Mouse (Mus musculus) embryonic facial prominence, embryonic 11.5 days (tissue): ENCODE results near the gene Tmem129. TPM values are rescaled to one million over a fixed set of nuclear protein-coding genes. Genes with fewer than 3 reads are reported as not detected.

Source experiments
- ATAC-seq: fragments of 200-750 bp; cut with Nextera tagmentation; replicated peaks from 2 replicates; pipeline ENCODE4 v1.8.0; 2017; ENCODE audit warnings: low read depth; ENCODE audit not compliant: insufficient number of reproducible peaks, low FRiP score, low TSS enrichment
- DNase-seq: peaks from one replicate; pipeline ENCODE4 v3.0.0-alpha.2; 2015; ENCODE audit warnings: low spot score
- H3K27ac ChIP-seq: fragments of 300-500 bp; sonication (generic); replicated peaks from 2 replicates; pipeline ENCODE4 v1.5.1; 2014; ENCODE audit warnings: mild to moderate bottlenecking, low read depth, low read length, control low read depth
- H3K27me3 ChIP-seq: fragments of 300-500 bp; sonication (generic); 2 replicates; pipeline ENCODE4 v1.6.1; 2014; ENCODE audit warnings: mild to moderate bottlenecking, low read length, moderate library complexity, mixed read lengths; ENCODE audit not compliant: control insufficient read depth, insufficient read depth
- H3K36me3 ChIP-seq: fragments of 300-500 bp; sonication (generic); replicated peaks from 2 replicates; pipeline ENCODE4 v1.6.1; 2014; ENCODE audit warnings: low read depth, mild to moderate bottlenecking, low read length, moderate library complexity, mixed read lengths; ENCODE audit not compliant: control insufficient read depth, insufficient read depth
- H3K4me1 ChIP-seq: fragments of 300-500 bp; sonication (generic); 2 replicates; pipeline ENCODE4 v1.6.1; 2014; ENCODE audit warnings: low read length, mixed read lengths; ENCODE audit not compliant: control insufficient read depth, insufficient read depth
- H3K4me2 ChIP-seq: fragments of 300-500 bp; sonication (generic); 2 replicates; pipeline ENCODE4 v1.6.1; 2014; ENCODE audit warnings: low read depth, mild to moderate bottlenecking, control low read depth, low read length, moderate library complexity
- H3K4me3 ChIP-seq: fragments of 300-500 bp; sonication (generic); 2 replicates; pipeline ENCODE4 v1.5.1; 2014; ENCODE audit warnings: low read depth, low read length, control low read depth
- H3K9ac ChIP-seq: fragments of 300-500 bp; sonication (generic); replicated peaks from 2 replicates; pipeline ENCODE4 v1.6.1; 2014; ENCODE audit warnings: mild to moderate bottlenecking, control low read depth, low read length
- H3K9me3 ChIP-seq: fragments of 300-500 bp; sonication (generic); replicated peaks from 2 replicates; pipeline ENCODE4 v1.6.1; 2016; ENCODE audit warnings: mild to moderate bottlenecking, low read length, inconsistent platforms, mixed read lengths; ENCODE audit not compliant: control insufficient read depth
- WGBS: fragments of 180-500 bp; shearing (Covaris S2); extraction: QIAGEN DNeasy Blood & Tissue Kit; methylation state at CpG from one replicate; pipeline ENCODE4 v1.1.7; 2014; 5-methylcytosine and 5-hydroxymethylcytosine counted together
- polyA plus RNA-seq: library from polyadenylated mRNA; unstranded; fragments of >200 nt; fragmentation: Nextera tagmentation; extraction: Ambion mirVana; gene quantifications from 2 replicates; pipeline ENCODE4 v1.2.1, GENCODE M21; 2014

Gene Tmem129
- polyA plus RNA-seq, 1 experiment from 2014 or later: 38.6 TPM

GRCm38 (mm10) chr5:33668223-33668622, 10.0 kb upstream of the Tmem129 start:
- no peaks in the 10 kb centered on the region for H3K4me1 ChIP-seq
- H3K4me3 ChIP-seq: no peak overlapping the region
- no peaks in the 10 kb centered on the region for H3K27me3 ChIP-seq
- no peaks in the 10 kb centered on the region for H3K9me3 ChIP-seq
- DNase-seq (peak; percentile 51), ATAC-seq (no peak)
- peaks cover 12% of the 10 kb centered on the region for H3K36me3 ChIP-seq
- no peak overlapping the region for H3K9ac ChIP-seq
- H3K27ac ChIP-seq: no peak overlapping the region
- H3K4me2 ChIP-seq: no peak overlapping the region

GRCm38 (mm10) chr5:33658664-33659050, 441 bp upstream of the Tmem129 start:
- peak; percentile 10; the same call in 1 of the 2 replicates for ATAC-seq
- H3K9me3 ChIP-seq: no peaks in the 10 kb centered on the region
- H3K36me3 ChIP-seq: peaks cover 7% of the 10 kb centered on the region
- H3K4me1 ChIP-seq: 0 out of 2 replicates have a peak, but pooled peaks cover 2% of the 10 kb centered on the region
- no peaks in the 10 kb centered on the region for H3K27me3 ChIP-seq
- H3K4me3 ChIP-seq: peak overlapping the region; percentile 82
- WGBS: 0% methylated on average over 26 of the region's 26 CpGs
- H3K4me2 ChIP-seq: peak overlapping the region; percentile 74
- peak overlapping the region; percentile 63 for H3K27ac ChIP-seq
- no peak for DNase-seq
- peak overlapping the region; percentile 83 for H3K9ac ChIP-seq

DNA sequence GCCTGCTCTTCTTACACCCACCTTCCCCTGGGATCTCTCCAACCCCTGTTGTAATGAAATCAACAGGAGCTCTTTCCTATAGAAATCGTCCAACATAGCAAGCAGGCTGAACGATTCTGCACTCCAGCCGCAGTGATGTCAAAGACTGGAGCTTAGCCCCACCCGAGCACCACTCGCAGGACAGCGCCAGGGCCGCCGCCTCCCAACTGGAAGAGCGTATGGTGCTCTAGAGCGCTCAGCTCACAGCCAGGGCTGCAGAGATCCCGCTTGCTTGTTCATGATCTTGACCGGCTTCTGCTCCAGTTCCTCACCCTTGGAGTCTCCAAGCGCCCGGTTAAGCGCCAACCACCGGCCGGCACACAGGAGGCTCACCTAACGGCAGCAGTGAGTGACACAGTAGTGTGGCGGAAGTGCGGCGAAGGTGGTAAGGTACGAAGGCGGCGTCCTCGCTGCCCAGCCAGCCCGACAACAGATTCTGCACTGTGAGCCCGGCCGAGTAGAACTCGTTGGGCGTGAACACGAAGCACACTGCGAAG, 897 bp downstream of the Tmem129 start:
- WGBS: under 1% methylated on average over 32 of the region's 32 CpGs
- Histone ChIP-seq H3K36me3 (peaks cover 7% of the 10 kb centered on the region), H3K9ac (peak overlapping the region; percentile 70), H3K4me1 (0 out of 2 replicates have a peak, but pooled peaks cover 2% of the 10 kb centered on the region), H3K4me2 (peak overlapping the region; percentile 83), H3K9me3 (no peaks in the 10 kb centered on the region), H3K4me3 (peak overlapping the region; percentile 82), H3K27ac (0 out of 2 replicates have a peak overlapping the region, but pooled peaks have one; percentile 5), H3K27me3 (no peaks in the 10 kb centered on the region)
- ATAC-seq (peak; percentile 20), DNase-seq (no peak)

DNA sequence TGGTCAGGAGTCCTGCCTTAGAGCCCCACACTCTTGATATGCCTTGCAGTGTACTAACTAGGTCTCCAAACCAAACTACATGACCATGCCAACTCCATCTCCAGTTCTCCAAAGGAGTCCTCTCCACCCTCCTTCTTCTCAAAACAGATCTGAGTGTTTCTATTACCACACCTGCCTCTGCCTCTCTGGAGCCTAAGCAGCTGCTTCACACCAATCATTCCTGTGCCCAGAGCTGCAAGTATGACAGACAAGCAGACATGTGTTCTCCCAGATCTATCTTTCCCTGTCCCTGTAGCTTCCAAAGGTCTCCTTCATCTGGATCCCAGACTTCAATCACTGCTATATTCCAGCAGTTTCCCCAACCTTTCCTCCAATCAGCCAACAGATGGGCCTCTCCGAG, 1.5 kb downstream of the Tmem129 start:
- DNase-seq (no peak), ATAC-seq (no peak)
- H3K4me3 ChIP-seq: peak overlapping the region; percentile 82
- 26% methylated on average over 1 of the region's 1 CpGs for WGBS
- H3K9ac ChIP-seq: peak overlapping the region; percentile 70
- H3K27ac ChIP-seq: no peak overlapping the region
- H3K36me3 ChIP-seq: peaks cover 7% of the 10 kb centered on the region
- H3K27me3 ChIP-seq: no peaks in the 10 kb centered on the region
- 0 out of 2 replicates have a peak, but pooled peaks cover 2% of the 10 kb centered on the region for H3K4me1 ChIP-seq
- H3K4me2 ChIP-seq: peak overlapping the region; percentile 83
- H3K9me3 ChIP-seq: no peaks in the 10 kb centered on the region

- Histone ChIP-seq H3K4me1 (peaks cover 5% of the 10 kb centered on the region; the same call in 1 of the 2 replicates), H3K4me2 (no peak overlapping the region), H3K27ac (no peak overlapping the region), H3K27me3 (no peaks in the 10 kb centered on the region), H3K36me3 (no peaks in the 10 kb centered on the region), H3K9ac (no peak overlapping the region), H3K4me3 (no peak overlapping the region), H3K9me3 (no peaks in the 10 kb centered on the region)
- no peak for DNase-seq
- 94% methylated on average over 10 of the region's 10 CpGs for WGBS
- ATAC-seq: no peak
Observed at GRCm38 (mm10) chr5:33655251-33655840, 2.9 kb downstream of the Tmem129 start.

- WGBS: 95% methylated on average over 13 of the region's 13 CpGs
- no peak overlapping the region for H3K27ac ChIP-seq
- ATAC-seq: no peak
Observed at GRCm38 (mm10) chr5:33654424-33654823, 3.8 kb downstream of the Tmem129 start.

DNA sequence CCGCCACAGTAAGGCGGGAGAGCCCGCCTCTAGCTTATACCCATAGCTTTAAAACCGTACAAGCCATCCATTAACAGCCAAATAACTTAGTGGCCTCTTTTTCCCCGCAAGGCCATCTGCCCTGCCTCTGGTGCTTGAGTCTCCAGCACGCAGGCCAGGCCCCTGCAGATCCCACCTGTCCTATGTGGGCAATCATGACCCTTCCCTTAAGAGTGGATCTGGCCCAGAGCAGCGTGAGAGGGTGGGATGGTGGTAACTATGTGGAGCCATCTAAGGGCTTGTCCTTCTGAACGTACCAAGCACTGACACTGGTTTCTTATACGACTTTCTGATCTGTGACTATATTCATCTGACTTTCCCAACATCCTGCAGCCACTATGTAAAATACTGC, 5.4 kb downstream of the Tmem129 start:
- Histone ChIP-seq H3K27ac (no peak overlapping the region), H3K9ac (peak overlapping the region; percentile 46), H3K36me3 (peaks cover 2% of the 10 kb centered on the region), H3K4me1 (peaks cover 4% of the 10 kb centered on the region; the same call in 1 of the 2 replicates), H3K4me2 (peak overlapping the region; percentile 50), H3K27me3 (no peaks in the 10 kb centered on the region), H3K4me3 (peak overlapping the region; percentile 80), H3K9me3 (no peaks in the 10 kb centered on the region)
- ATAC-seq (peak; percentile 26), DNase-seq (no peak)
- 4% methylated on average over 9 of the region's 9 CpGs for WGBS

More at GRCm38 (mm10) chr5:33654424-33654823, 3.8 kb downstream of the Tmem129 start:
- Histone ChIP-seq H3K27me3 (no peaks in the 10 kb centered on the region), H3K4me1 (peaks cover 4% of the 10 kb centered on the region; the same call in 1 of the 2 replicates), H3K9me3 (no peaks in the 10 kb centered on the region), H3K9ac (no peak overlapping the region), H3K36me3 (no peaks in the 10 kb centered on the region; the same call in 1 of the 2 replicates), H3K4me2 (no peak overlapping the region), H3K4me3 (no peak overlapping the region)
- no peak for DNase-seq
